Mouse (Mus musculus) cortical plate, adult 2 months (tissue): ENCODE measurements around the gene Limk2. TPM values are rescaled to one million over a fixed set of nuclear protein-coding genes. Genes with fewer than 3 reads are reported as not detected.
A peak's percentile ranks its signal among the peaks of the same experiment; 100 is the strongest.

Experiments used
- H3K27ac ChIP-seq: fragments of 200-500 bp; 2 replicates; pipeline ENCODE4 v1.5.1; 2012; ENCODE audit warnings: low read length, control low read depth, inconsistent platforms; ENCODE audit not compliant: insufficient read depth
- H3K4me1 ChIP-seq: fragments of 200-500 bp; 2 replicates; pipeline ENCODE4 v1.6.1; 2011; ENCODE audit warnings: low read length; ENCODE audit not compliant: control insufficient read depth, insufficient read depth
- H3K4me3 ChIP-seq: fragments of 200-500 bp; 2 replicates; pipeline ENCODE4 v1.5.1; 2011; ENCODE audit warnings: mild to moderate bottlenecking, low read length, control low read depth; ENCODE audit not compliant: insufficient read depth
- CTCF ChIP-seq: fragments of 200-500 bp; IDR thresholded peaks from 2 replicates; pipeline ENCODE4 v1.5.1; 2011; ENCODE audit warnings: mild to moderate bottlenecking, control low read depth, low read length; ENCODE audit not compliant: insufficient read depth; ENCODE audit errors: extremely low read depth
- POLR2A ChIP-seq: fragments of 200-500 bp; IDR thresholded peaks from 2 replicates; pipeline ENCODE4 v1.6.1; 2011; ENCODE audit warnings: mild to moderate bottlenecking, low read length, control low read depth; ENCODE audit not compliant: insufficient read depth; ENCODE audit errors: extremely low read depth
- polyA plus RNA-seq: library from polyadenylated mRNA; depleted of rRNA; stranded (reverse); fragments of >200 nt; gene quantifications from 2 replicates; pipeline ENCODE4 v1.2.3, GENCODE M21; 2012

Gene Limk2
- polyA plus RNA-seq, 1 experiment, result 140 TPM

DNA sequence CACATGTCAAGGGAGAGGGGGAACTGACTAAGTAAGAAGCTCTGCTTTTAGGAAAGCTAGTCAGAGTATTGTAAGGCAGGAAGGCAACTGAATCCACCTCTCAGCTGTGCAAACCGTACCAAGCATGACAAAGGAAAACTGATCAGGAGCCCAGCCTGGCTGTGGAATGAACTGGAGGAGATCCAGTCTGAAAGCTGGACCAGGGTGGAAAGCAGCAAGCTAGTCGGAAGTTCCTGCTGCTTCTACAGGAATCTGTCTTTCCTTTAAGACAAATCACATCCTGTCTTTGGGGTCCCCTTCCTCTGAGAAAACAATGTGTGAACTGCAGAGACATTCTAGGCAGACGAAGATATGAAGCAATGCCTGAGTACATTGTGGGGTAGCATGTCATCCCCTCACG is 9.8 kb upstream of the Limk2 start:
- Histone ChIP-seq H3K27ac (no peak overlapping the region), H3K4me1 (no peaks in the 10 kb centered on the region), H3K4me3 (no peak overlapping the region)
- TF ChIP-seq CTCF (no peak), POLR2A (no peak)

DNA sequence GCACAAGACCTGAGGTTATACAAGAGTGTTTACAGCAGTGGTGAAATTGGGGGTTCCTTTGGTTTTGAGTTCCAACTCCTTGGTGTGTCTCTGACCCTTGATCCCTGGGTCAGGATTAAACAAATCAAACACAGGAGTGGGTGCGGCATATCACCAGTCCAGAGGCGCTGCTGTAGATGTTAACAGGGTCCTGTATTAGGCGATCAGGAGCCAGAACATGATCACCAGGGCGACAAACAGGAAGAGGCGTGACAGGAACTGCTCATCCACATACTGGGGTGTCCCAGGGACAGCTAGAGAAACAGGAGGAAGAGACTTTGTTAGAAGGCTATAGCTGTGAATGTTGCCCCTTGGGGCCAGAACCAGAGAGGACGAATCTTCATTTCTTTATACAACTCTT is 8.8 kb upstream of the Limk2 start:
- H3K27ac ChIP-seq, result no peak overlapping the region
- H3K4me3 ChIP-seq, result no peak overlapping the region
- TF ChIP-seq POLR2A, result no peak
- TF ChIP-seq CTCF, result no peak
- H3K4me1 ChIP-seq, result no peaks in the 10 kb centered on the region

DNA sequence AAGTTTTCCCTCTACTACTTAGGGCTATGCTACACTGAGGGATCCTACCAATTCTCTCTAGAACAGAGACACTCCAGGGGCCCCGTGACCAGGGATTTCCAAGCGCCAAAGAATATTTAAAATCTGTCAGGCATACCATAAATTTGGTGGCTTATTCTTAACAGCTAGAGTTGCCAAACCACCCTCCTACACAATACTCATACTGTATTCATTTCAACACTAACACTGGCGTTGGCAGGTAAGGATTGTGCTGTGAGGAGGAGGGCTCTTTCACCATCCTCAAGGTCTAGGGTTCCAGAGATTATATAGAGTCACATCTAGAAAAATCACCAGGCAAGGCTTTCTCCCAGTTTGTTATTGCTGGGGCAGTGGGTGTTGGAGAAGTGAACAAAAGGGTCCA is 7.4 kb upstream of the Limk2 start:
- Histone ChIP-seq H3K4me1 (no peaks in the 10 kb centered on the region), H3K4me3 (no peak overlapping the region), H3K27ac (no peak overlapping the region)
- no peak for TF ChIP-seq POLR2A
- no peak for TF ChIP-seq CTCF

DNA sequence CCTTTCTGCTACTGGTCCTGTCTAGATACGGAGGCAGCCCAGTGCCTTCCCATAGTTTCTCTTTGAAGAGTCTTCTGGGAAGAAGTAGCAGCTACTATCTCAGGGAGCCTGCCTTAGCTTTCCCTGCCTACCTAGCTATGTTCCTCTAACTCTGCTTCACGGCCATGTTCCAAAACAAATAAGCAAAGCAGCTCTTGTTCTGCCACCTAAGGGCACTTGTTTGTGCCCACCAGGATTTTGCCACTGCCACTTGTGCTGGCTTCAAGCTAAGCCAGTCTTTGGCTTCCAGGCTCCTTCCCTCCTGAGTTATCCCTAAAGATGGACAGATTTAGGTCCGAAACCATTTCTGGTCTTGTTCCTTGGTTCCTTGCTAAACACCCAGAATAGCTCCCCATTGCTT is 3.1 kb upstream of the Limk2 start:
- TF ChIP-seq POLR2A (no peak), CTCF (no peak)
- no peak overlapping the region for H3K27ac ChIP-seq

DNA sequence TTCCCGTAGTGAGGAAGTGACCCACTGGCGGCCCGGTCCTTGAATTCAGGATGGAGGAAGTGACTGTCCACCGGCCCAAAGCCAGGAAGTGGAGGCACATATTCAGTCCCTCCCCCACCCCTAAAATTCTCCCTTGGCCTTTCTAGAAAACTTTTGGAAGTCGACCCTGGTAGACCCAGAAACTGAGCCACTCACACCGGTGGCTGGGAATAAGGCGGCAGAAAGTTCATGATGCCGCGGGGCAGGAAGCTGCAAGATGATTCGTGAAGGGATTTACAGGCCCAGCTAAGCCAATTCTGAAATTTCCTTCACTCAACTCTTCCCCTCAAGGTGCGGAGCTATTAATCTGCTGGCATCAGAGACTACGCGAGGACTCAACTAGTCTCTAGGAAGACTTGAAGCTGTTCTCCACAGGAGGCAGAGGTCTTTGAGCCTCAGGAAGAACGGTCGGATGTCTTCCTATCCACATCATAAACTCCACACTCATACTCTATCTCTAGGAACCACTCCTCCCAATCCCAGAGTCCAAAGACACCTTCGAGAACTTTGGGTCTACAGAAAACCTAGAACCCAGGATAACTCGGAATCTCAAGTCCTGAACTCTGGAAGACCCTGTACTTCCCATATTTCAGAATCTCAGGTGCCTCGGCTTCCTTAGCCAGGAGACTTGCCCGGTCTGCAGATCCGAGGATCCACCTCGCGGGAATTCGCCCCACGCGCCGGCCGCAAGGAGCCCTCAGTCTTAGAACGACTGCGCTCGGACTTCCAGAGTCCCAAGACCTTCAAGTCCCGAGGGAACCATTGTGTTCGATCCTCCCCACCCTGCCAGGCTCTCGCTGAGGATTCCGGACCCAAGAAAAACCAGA is 625 bp downstream of the Limk2 start:
- 0 out of 2 replicates have a peak, but pooled peaks cover 2% of the 10 kb centered on the region for H3K4me1 ChIP-seq
- peak overlapping the region; percentile 67 for H3K4me3 ChIP-seq
- TF ChIP-seq CTCF, result no peak
- TF ChIP-seq POLR2A, result no peak
- H3K27ac ChIP-seq, result 0 out of 2 replicates have a peak overlapping the region, but pooled peaks have one; percentile 9

More for the DNA sequence above, 3.1 kb upstream of the Limk2 start:
- Histone ChIP-seq H3K4me3 (no peak overlapping the region), H3K4me1 (no peaks in the 10 kb centered on the region)

DNA sequence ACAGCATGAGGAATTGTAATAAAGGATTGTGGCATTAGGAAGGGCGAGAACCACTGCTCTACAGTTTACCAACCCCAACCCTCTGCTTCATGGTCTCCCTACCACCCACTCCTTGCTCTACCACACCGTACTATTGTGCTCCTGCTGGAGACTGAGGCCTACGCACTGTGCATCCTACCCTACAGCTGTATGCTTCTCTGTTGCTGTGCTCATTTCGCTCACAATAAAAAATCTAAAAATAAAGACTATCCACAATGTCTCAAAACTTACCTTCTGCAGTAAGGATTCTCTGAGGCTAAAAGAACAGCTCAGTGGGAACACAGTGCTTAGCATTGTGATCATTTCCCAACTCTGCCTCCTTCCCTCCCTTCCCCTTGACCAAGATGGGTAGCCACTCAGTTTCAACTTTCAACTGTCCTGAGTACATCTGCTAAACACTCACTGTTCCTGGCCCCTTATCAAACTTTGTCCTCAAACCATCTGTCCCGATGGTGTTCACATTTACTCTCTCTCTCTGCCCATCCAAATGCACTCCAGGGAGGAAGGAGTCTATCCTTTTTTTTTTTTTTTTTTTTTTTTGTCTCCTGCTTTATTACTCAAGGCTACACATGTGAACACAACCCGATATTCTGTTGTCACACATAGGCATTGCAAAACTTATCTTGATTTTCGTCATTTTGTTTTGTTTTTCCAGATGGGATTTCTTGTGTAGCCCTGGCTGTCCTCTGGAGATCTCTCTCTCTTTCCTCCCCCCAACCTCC is 4.5 kb downstream of the Limk2 start:
- TF ChIP-seq CTCF, result no peak
- no peak for TF ChIP-seq POLR2A
- no peak overlapping the region for H3K27ac ChIP-seq
- no peak overlapping the region for H3K4me3 ChIP-seq

DNA sequence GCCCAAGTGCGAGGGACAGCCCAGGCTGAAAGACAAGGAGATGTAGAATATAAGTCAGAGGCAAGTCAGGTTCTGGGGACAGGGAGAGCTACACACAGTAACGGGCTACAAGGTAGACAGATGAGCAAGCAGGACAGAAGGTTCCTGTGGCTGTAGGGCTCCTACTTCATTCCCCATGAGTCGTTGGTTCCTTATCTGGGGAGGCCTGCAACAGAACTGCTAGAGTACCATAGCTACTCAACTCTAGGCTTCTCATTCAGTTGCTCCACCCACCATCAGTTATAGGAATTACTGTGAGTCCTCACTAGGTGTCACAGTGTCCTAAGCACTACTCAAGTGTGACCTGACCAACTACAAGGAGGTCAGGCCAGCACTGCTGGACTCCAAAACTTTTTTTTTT is 6.0 kb downstream of the Limk2 start:
- Histone ChIP-seq H3K4me3 (no peak overlapping the region), H3K4me1 (0 out of 2 replicates have a peak, but pooled peaks cover 2% of the 10 kb centered on the region), H3K27ac (no peak overlapping the region)
- no peak for TF ChIP-seq POLR2A
- no peak for TF ChIP-seq CTCF

More for the DNA sequence above, 4.5 kb downstream of the Limk2 start:
- H3K4me1 ChIP-seq, result 0 out of 2 replicates have a peak, but pooled peaks cover 2% of the 10 kb centered on the region

DNA sequence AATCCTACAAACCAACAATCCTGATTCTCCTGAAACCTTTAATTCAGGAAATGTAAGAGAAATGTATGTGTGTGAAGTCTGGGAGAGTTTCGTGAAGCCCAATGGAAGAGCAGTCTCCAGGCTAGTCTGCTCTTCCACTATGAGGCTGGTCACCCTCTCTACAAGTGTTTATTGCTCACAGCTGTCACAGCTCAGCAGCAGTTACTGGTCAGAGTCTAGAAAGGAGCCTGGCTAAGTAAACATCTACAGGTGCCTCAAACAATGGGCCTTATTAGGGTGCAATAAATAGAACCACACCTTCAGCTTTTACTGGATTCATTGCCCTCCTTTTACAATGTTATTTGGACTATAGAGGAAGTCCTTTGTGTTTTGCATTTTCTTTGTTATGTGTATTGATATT is 10.7 kb downstream of the Limk2 start:
- TF ChIP-seq CTCF, result no peak
- TF ChIP-seq POLR2A, result no peak
- Histone ChIP-seq H3K4me3 (no peak overlapping the region), H3K4me1 (no peaks in the 10 kb centered on the region), H3K27ac (no peak overlapping the region)

DNA sequence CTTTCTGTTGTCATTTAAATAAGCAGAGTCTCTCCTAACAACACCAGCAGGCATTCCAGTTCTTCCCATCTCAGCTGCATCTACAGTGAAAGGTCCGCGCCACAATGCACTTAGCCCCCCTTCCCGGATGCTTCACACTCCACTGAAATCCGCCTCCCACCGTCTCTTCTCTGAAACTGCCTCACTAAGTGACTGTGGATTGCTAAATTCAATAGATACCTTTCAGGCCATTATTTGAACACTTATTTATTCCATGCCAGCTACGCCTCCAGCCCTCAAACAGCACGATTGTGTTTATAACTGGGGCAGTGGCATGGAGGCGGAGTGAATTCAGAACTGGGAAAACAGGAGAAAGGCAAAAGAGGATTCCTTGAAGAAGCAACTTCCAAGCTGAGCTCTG is 12.4 kb downstream of the Limk2 start:
- Histone ChIP-seq H3K4me3 (no peak overlapping the region), H3K4me1 (no peaks in the 10 kb centered on the region), H3K27ac (no peak overlapping the region; the same call in 1 of the 2 replicates)
- TF ChIP-seq CTCF (no peak), POLR2A (no peak)

DNA sequence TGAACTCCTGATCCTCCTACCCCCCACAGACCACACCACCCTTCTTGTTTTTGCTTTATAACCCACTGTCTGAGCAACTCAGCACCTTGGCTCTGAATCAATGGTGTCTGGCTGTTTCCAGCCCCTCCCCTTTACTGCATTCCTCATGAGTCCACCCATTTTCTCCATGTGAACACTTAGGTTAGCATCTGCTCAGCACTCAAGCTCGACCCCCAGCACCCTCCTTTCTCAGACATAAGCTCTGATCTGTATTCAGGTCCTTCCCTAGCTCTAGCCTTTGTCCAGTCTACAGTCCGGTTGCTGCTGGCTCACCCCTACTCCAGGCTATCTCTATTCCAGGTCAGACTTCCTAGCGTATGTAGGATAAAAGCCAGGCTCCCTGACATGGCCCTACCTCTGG is 12.9 kb downstream of the Limk2 start:
- H3K4me1 ChIP-seq, result no peaks in the 10 kb centered on the region
- H3K4me3 ChIP-seq, result no peak overlapping the region
- H3K27ac ChIP-seq, result 0 out of 2 replicates have a peak overlapping the region, but pooled peaks have one; percentile 29
- TF ChIP-seq POLR2A (no peak), CTCF (no peak)
